Mouse (Mus musculus): ENCODE data around the gene Ier5.

The Ier5 gene

DNA sequence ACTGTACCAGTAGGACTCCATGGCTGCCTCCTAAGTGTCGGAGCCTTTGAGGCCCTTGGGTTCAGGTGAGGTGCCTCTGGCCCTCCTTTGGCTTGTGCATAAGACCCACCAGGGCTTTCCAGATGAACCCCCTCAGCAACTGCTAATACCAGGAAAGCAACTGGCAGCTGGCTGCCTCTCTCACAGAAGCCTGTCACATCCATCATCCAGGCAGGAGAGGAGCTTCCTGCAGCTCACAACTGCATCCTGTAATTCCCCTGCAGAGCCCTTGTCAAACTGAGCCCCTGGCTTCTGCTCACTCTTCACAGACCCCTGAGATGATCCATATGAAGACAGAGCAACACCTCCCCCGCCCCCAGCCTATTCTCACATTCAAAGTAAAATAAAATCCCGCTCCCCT, 21.8 kb downstream of the Ier5 start:
- no peak for DNase-seq (ENCODE audit: low spot score)

DNA sequence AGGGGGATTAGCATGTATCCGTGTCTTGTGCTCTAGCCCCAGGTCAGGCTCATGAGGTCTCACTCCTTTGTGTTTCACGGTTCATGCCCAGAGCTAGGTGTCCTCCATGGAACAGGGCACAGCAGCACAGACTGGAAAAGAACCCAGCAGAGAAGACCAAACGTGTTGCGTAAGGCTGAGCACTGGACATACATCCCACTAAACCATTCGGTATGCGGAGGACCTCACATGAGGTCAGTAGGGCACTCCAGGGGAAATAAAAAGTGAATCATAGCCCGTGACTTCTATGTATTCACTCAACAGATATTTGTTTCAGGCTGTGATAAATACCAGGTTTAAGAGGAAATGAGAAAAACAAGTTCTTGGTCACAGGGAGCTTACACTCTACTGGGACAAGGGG, 23.6 kb downstream of the Ier5 start:
- DNase-seq (ENCODE audit: low spot score): no peak

DNA sequence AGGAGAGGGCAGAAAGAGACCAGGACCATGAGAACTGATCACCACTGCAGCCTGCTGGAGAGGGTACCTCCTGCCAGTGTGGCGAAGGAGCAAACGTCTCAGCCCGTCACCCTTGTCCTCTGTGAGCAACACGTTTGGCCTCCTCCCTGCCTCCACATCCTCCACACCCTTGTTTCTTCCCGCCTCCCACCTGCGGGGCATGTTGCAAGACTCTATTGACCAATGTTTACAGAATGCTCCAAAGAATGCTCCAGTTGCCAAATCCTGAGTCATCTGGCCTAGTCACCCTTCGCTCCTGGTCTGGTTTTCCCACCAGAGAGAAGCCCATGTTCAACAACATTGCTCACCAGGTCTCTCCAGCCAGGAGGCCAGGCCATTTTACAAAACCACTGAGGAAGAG, 24.6 kb downstream of the Ier5 start:
- no peak for DNase-seq (ENCODE audit: low spot score)

DNA sequence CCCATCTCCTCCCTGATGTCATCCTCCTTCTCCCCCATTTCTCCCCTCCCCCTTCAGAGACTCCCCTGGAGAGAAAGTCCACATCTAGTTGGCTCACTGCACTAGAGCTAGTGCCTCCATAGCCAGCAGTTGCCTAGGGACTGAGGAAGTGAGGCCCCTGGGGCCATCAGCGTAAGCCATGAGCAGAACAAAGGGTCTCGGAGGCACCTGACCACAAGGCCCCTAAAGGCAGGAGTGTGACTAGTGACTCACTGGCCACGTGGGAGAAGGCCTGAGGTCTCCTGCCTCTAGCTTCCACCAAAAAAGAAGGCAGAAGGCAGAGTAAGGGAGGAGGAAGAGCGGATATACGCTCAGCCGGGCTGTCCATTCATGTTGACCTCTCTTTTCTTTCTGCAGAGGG, 25.5 kb downstream of the Ier5 start:
- DNase-seq (ENCODE audit: low spot score): no peak

DNA sequence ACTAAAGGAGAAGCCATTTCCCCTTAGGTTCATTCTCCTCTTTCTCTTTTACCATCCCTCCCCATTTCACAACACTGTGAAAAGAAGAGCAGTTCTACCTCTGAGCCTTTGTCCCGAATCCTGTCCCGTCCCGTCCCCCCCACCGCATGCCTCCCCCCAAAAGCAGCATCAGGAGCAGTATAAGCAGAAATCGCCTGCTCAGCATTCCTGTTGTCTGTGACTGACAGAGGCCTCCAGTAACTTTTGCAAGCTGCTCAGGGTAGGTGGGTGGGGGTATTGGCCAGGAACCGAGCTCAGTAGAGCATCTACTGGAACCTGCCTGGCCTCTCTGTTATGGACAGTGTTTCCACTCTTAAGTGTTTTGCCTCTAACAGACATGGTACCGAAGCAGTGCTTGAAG, 26.3 kb downstream of the Ier5 start:
- DNase-seq (ENCODE audit: low spot score): no peak

DNA sequence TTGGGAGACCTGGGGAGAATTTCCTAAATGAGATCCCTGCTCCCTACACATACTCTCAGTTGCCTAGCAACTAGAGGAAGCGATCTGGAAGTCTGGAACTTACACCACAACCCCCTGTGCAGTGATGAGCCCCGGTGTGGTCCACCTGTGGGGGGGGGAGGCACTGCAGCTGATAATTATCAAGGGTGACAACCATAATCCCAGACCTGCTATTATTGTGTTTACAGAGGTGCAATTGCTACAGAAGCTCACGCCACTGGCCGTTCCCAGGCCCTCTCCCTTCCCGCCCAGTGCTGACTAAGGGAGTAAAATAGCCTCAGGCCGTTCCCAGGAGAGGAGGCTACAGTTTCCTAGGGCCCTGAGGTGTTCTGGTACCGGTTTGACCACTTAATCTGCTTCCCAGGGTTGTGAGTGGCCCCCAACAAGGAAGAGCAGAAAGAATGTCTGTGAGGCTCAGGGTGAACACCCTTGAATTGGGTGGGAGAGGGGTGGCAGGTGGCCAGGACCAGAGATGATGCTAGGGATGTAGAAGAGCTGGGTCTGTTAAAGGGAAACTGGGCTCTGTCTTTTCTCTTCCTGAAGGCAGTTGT, 28.1 kb downstream of the Ier5 start:
- no peak for DNase-seq (ENCODE audit: low spot score)

DNA sequence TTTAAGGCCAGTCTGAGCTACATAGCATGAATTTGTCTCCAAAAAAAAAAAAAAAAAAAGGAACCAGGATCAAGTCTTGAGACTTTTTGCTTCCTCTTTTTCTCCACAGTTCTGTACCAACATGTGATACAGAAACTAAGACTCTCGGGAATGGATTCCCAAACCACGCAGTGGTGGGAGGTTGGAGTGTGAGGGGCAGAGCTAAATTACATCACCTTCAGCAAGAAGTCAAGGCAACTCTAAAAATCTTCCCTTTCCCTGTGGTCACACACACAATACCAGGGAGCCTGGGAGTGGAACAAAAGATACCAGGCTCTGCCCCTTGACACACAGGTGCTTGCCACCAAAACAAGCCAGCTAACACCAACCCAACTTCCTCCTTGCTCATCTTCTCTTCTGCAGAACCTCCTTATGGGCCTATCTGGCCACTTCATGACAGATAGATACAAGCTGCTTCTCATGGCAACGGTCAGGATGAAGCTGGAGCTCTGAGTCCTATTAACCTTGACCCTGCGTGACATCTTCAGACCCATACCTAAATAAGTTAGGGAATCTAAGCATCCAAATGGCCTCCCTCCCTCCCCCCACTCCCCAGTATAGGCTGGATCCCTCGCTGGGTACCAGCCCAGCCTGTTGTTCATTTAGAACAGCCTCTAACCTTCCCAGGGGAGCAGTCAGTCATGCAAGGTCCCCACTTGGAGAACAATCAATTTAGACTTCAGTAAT, 28.7 kb downstream of the Ier5 start:
- no peak for DNase-seq (ENCODE audit: low spot score)

DNA sequence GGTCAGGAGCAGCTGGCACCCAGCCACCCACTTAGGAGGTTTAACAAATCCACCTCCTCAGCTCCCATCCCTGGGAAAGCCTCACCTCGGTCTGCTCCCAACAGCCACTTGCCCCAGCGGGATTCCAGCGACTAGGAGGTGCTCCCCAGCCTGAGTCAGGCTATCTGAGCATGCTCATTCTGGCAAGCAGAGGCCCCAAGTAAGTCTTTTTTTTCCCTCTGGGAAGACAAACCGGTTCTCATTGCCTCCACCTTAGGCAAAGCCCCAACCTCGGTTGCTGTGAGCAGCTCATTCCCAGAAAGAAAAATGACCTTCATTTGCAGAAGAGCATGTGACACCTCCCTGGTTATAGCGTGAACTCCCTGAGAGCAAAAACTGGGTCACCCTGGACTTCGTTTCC, 29.7 kb downstream of the Ier5 start:
- DNase-seq (ENCODE audit: low spot score): no peak

DNA sequence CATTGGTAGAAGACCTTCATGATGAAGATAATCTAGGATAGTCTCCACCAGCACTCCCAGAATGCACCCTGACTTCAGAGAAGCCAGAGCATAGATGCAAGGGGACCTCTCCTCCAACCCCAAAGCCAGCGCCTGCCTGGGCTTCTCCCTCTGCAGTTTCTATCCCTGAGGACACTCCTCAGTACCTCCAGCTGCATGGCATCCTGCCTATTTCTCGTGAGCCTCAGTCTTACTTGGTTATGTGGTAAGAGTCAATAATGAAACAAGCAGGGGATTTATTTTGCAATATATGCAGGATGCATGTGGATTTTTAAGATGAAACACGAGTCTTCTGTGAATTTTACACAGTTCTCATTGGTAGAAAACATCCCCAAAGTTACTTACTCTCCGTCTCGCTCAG, 33.2 kb downstream of the Ier5 start:
- DNase-seq (ENCODE audit: low spot score): no peak

DNA sequence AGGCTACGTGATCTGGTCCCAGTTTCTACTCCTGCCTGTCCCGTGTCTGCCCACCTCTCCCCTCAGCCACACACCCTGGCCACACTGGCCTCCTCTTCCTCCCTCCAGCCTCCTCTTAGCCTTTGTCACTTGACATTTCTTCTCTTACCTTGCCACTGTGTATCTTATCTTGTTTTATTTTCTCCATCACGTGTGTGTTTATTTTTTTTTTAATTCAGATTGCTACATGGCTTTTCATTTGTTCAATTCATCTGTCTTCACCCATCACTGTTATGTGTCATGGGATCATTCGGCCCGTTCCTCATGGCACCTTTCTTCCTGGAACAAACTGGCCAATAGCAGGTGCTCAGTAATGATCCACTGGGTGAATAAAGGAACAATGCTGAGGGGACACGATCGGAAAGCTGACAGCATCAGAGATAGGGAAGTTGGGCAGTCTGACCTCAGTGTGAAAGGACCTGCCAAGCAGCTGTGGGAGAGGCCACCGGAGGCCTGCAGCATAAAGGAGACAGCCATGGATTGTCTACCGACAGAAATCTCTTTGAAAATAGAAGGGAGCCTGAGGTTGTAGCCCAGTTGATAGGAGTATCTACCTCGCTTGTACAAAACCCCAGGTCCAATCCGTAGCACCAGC, 34.3 kb downstream of the Ier5 start:
- no peak for DNase-seq (ENCODE audit: low spot score)

DNA sequence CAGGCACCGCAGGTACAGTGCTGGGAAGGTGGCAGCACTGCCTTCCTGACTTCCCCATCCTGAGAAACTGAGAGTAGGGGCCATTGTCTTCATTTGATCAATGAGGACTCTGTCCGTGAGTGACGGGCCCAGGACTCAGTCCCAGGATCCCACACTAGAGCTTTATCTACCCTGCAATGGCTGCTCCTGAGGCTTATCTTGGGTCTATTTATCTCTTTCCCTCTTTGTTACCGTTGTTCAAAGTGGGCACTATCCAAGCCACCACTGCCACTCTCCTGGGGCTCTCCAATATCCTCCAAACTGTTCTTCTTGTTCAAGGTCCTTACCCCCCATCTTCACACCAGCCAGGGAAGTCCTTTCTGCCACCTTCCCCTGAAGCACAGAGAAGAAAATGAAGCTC, 34.8 kb downstream of the Ier5 start:
- no peak for DNase-seq (ENCODE audit: low spot score)

DNA sequence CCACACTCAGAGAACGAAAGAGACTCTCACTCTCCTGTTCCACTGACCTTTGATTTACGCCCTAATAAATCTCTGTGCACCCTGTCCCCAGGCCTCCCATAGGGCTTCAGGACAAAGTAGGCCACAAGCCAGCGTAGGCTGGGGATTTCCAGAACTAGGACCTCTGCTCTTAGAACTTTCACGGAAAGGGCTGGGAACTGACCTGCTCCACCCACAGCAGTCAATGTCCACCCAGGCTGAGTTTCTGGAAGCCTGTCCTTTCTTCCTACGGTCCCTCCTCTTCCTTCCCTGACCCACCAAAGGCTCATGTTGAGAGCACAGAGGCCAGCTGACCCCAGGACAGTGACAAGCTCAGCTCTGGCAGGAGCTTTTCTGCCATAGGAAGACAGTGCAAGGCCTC, 35.3 kb downstream of the Ier5 start:
- no peak for DNase-seq (ENCODE audit: low spot score)

DNA sequence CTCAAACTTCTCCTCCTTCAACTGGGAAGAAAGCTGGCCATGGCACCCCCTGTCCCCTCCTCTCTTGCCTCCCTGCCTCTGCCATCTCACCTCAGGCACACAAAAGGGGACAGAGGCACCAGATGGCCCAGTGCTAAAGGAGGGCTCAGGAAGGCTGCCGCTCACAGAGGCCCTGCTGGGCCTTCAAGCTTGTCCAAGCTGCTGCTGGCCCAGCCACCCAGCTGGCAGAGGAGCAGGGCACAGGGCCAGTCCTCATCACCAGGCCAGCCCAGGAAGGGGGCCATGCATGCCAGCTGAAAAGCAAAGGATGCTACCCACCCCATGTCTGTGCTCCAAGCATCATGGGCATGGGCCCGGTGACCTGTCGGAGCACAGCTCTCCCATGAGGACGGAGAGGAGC, 36.5 kb downstream of the Ier5 start:
- DNase-seq (ENCODE audit: low spot score): no peak

DNA sequence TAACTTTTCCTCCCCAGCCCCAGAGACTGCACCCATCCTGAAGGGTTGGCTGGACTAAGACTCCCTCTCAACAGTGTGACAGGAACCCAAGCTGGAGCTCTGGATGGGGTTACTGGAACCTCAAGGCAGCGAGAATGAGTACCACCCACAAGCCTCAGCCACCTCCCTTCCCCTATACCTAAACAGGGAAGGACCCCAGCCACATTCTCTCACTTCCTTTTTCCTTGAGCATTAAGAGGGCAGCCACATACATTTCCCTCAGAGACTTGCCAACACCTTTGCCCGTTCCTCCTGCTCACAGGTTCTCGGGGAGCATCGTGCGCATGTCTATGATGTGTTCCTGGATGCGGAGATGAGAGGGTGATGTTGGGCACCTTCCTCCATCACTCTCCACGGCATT, 37.4 kb downstream of the Ier5 start:
- no peak for DNase-seq (ENCODE audit: low spot score)

DNA sequence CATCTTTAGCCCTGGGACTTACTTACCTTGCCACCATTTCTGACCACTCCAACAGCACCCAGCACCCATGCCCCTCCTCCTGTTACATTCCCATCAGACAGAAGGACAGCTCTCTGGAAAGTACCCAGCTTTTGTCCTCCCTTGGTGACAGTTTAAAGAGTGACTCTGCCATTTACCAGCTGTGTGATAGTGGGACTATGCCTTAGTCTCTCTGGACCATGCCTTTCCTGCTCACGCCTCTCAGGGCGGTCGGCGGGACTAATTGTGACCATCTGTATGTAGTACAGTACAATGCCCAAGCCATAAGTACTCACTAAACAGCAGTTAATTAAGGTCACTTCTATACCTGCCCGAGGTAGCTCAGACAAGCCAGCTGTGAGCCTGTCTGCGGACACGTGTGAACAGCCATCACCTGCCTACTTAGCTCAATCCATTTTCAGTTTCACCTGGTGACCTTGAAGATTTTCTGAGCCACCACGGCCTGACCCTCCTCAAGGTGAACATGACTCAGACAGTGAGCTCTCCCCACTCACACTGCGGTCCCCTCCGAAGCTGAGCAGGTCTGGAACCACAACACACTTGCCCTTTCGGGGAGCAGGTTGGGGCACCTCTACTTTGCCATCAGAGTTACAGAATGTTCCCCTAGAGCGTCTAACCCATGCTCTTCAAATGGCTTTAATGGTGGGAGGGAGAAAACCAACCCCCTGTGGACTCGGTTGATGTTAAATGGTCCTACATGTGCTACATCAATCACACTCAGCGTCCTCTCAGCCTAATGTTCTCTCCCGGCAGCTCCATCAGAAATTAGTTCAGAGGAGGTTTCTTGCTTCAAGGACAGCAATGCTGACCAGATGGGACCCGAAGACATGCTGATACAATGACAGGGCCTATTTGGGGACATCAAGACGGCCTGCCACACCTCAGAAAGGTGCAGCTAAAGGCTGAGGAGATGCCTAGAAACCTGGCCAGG, 38.3 kb downstream of the Ier5 start:
- no peak for DNase-seq (ENCODE audit: low spot score)

DNA sequence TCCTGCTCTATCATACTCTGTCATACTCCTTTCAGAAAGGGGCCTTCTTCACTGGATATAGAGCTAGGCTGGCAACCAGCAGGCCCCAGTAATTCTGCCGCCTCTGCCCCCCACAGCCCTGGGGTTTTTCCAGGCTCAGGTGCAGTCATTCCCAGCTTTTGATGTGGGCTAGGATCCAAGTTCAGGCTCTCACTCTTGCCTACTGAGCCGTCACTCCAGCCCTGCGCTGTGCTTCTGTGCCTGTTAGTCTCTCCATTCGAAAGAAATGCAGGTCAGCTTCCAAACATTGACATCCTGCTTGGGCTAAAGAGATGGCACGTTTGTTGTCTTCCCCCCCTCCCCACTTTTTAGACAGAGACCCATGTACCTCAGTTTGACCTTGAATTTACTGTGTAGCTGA, 39.2 kb downstream of the Ier5 start:
- no peak for DNase-seq (ENCODE audit: low spot score)

DNA sequence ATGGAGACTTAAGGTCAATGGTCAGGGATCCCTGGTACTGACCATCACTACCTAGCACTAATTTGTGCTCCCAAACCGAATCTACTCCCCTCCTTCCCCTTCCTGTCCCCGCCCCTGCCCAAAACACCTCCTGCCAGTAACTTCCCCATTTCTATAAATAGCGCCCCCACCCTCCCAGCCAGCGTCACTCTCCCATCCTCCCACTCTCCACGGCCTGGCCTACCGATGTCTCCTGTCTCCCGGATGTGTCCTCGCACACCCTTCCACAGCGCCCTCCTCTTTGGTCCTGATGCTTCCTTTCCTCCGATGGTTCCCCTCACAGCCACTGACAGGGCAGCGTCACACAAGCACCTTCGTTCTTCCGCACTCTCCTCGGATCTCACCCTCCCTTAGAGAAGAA, 39.9 kb downstream of the Ier5 start:
- no peak for DNase-seq (ENCODE audit: low spot score)

DNA sequence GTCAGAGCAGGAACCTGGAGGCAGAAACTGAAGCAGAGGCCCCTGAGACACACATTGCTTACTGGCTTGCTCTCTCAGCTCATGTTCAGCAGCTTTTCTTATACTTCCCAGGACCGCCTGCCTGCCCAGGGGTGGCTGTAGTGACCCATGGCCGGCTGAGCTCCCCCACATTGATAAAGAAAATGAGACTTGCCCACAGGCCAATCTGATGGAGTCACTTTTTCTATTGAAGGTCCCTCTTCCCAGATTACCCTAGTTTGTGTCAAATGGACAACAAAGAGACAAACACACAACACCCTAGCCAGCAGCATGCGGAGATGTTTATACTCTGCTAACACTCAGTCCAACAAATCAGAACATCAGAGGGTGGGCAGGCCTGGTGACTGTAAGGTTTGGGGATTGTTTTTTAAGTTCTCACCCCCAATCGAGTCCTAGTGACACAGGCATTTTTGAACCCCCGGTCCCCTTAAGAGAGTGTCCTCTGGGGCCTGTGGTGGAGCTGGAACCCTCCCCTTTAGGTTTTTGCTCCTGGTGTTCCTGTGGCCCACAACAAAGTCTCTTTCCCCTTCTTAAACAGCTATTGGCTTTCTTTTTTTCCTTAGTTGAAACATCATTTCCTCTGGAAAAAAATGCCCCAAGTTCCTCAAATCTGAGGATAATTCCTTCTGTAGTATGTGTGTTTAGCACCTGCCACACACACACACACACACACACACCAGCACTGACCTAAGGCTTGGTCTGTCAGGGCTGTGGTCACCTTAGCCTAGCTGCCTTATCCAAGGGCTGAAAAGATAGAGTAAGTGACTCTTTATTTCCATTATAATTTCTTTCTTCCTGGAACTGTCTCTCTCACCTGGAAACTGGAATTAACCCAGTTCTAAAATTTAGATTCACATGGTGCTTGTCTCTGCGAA, 41.1 kb downstream of the Ier5 start:
- no peak for DNase-seq (ENCODE audit: low spot score)

DNA sequence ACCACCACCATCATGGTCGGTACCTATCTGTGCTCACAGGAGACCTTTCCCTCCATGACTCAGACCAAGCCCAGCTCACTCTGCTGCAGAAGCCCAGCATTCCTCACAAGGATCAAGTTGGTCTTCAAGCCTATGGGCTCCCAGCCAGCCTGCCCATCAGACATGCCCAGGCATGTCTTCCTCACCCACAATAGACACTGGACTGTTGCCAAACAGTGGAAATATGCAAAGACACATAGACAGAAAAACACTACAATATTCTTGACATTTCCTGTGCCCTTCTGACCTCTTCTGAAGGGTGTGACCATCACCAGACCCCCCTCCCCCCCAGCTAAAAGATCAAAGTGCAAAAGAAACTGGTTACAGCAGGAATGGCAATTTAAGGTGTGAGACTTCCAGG, 43.3 kb downstream of the Ier5 start:
- no peak for DNase-seq (ENCODE audit: low spot score)

DNA sequence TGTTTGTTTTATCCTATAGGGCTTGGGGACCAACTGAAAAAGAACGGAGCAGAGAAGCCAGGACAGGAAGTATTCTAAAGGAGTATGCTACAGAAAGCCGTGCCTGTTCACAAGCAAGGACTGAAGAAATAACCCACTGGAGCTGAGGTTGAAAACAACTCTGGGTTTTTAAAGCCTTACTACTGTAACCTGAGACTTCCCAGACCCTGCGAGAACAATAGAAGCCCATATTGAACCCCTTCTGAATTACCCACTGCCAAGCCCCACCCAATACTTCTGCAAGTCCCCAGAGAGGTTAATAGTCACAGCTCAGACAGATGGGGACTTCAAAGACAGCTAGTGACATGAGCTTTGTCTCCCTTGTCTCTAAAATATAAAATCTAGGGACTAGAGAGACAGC, 44.4 kb downstream of the Ier5 start:
- no peak for DNase-seq (ENCODE audit: low spot score)

DNA sequence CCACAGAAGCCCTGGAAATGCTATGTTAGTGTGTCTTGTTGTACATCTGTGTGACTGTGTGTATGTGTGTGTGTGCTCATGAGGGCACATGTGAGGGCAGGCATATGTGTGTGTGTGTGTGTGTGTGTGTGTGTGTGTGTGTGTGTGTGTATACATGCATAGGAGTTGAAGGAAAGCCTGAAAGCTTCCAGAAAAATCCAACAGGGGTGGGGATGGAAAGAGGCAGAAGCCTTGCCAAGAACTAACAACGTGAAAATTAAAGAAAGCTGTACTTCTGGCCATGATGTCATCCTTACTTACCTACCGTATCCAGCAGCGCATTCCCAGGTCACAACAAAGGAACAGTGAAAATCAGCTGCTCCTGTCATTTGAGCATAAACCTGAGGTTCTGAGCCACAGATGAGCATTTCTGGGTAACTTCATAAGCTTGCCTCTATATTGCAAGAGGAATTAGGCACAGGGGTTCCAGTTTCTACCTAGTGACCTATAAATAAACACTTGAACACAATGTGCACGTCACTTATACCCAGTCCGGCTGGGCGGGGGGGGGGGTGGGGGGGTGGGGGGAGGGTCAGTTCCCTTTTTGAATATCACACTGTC, 45.0 kb downstream of the Ier5 start:
- no peak for DNase-seq (ENCODE audit: low spot score)

Data from layer of hippocampus, adult 9-10 months (tissue).